Mouse (Mus musculus) spleen, adult 2 months (tissue): ENCODE measurements around the gene Cox19.

ENCODE experiments used
- CTCF ChIP-seq: fragments of 200-500 bp; IDR thresholded peaks from 2 replicates; pipeline ENCODE4 v1.5.1; 2011; ENCODE audit warnings: mild to moderate bottlenecking, inconsistent platforms; ENCODE audit not compliant: insufficient read depth, insufficient read length, insufficient replicate concordance; ENCODE audit errors: extremely low read depth
- POLR2A ChIP-seq: fragments of 200-500 bp; IDR thresholded peaks from 2 replicates; pipeline ENCODE4 v1.6.1; 2011; ENCODE audit warnings: low read depth, low read length, inconsistent platforms

GRCm38 (mm10) chr5:139323260-139323924, 27.8 kb downstream of the Cox19 start:
- TF ChIP-seq CTCF: no peak
- TF ChIP-seq POLR2A: no peak
